Mouse (Mus musculus) ovary, postnatal 36 days (tissue): ENCODE results near the gene Sost.

ENCODE experiments used
- DNase-seq: peaks from one replicate; pipeline ENCODE4 v3.0.0; 2022; ENCODE audit warnings: low spot score, mixed read lengths

Sost gene

GRCm38 (mm10) chr11:101946525-101946924, 20.3 kb downstream of the Sost start:
- DNase-seq: no peak

GRCm38 (mm10) chr11:101943055-101943454, 23.8 kb downstream of the Sost start:
- no peak for DNase-seq

- no peak for DNase-seq
Measured at GRCm38 (mm10) chr11:101937108-101937507, 29.7 kb downstream of the Sost start.

GRCm38 (mm10) chr11:101936421-101936820, 30.4 kb downstream of the Sost start:
- DNase-seq: no peak

- no peak for DNase-seq
Measured at GRCm38 (mm10) chr11:101935743-101936142, 31.1 kb downstream of the Sost start.

- no peak for DNase-seq
Measured at GRCm38 (mm10) chr11:101931978-101932377, 34.8 kb downstream of the Sost start.

GRCm38 (mm10) chr11:101928030-101928762, 38.6 kb downstream of the Sost start:
- DNase-seq: peak; percentile 28

- DNase-seq: no peak
Measured at GRCm38 (mm10) chr11:101926951-101927589, 39.7 kb downstream of the Sost start.

GRCm38 (mm10) chr11:101925636-101926035, 41.2 kb downstream of the Sost start:
- no peak for DNase-seq

GRCm38 (mm10) chr11:101924441-101924976, 42.3 kb downstream of the Sost start:
- DNase-seq: no peak

GRCm38 (mm10) chr11:101923988-101924387, 42.8 kb downstream of the Sost start:
- DNase-seq: no peak

- DNase-seq: no peak
Measured at GRCm38 (mm10) chr11:101921361-101921952, 45.4 kb downstream of the Sost start.

GRCm38 (mm10) chr11:101919660-101920059, 47.2 kb downstream of the Sost start:
- peak; percentile 73 for DNase-seq

- no peak for DNase-seq
Measured at GRCm38 (mm10) chr11:101918609-101919008, 48.2 kb downstream of the Sost start.

GRCm38 (mm10) chr11:101916772-101917171, 50.0 kb downstream of the Sost start:
- DNase-seq: no peak

- DNase-seq: no peak
Measured at GRCm38 (mm10) chr11:101913591-101913990, 53.2 kb downstream of the Sost start.
